Mouse (Mus musculus) embryonic facial prominence, embryonic 12.5 days (tissue): Measurements from ENCODE around the gene Cntnap5c. TPM values are rescaled to one million over a fixed set of nuclear protein-coding genes. Genes with fewer than 3 reads are reported as not detected.

ENCODE experiments used
- ATAC-seq: fragments of 200-750 bp; cut with Nextera tagmentation; 2 replicates; pipeline ENCODE4 v1.8.0; 2017; ENCODE audit not compliant: insufficient number of reproducible peaks, insufficient read depth, low FRiP score, low TSS enrichment
- H3K27ac ChIP-seq: fragments of 300-500 bp; sonication (generic); 2 replicates; pipeline ENCODE4 v1.5.1; 2016; ENCODE audit warnings: mild to moderate bottlenecking
- H3K27me3 ChIP-seq: fragments of 300-500 bp; sonication (generic); 2 replicates; pipeline ENCODE4 v1.6.1; 2016; ENCODE audit warnings: mild to moderate bottlenecking, moderate library complexity
- H3K36me3 ChIP-seq: fragments of 300-500 bp; sonication (generic); 2 replicates; pipeline ENCODE4 v1.6.1; 2016; ENCODE audit warnings: mild to moderate bottlenecking
- H3K4me1 ChIP-seq: fragments of 300-500 bp; sonication (generic); 2 replicates; pipeline ENCODE4 v1.6.1; 2016
- H3K4me2 ChIP-seq: fragments of 300-500 bp; sonication (generic); replicated peaks from 2 replicates; pipeline ENCODE4 v1.6.1; 2016; ENCODE audit warnings: mild to moderate bottlenecking, moderate library complexity
- H3K4me3 ChIP-seq: fragments of 300-500 bp; sonication (generic); 2 replicates; pipeline ENCODE4 v1.5.1; 2016; ENCODE audit warnings: mild to moderate bottlenecking
- H3K9ac ChIP-seq: fragments of 300-500 bp; sonication (generic); 2 replicates; pipeline ENCODE4 v1.6.1; 2016; ENCODE audit warnings: mild to moderate bottlenecking, moderate library complexity
- H3K9me3 ChIP-seq: fragments of 300-500 bp; sonication (generic); 2 replicates; pipeline ENCODE4 v1.6.1; 2016; ENCODE audit warnings: mild to moderate bottlenecking, moderate library complexity
- WGBS: fragments of 180-500 bp; shearing (Covaris S2); methylation state at CpG from one replicate; pipeline ENCODE4 v1.1.7; 2016; 5-methylcytosine and 5-hydroxymethylcytosine counted together
- polyA plus RNA-seq: library from polyadenylated mRNA; unstranded; fragments of >200 nt; fragmentation: Nextera tagmentation; extraction: Ambion mirVana; gene quantifications from 2 replicates; pipeline ENCODE4 v1.2.1, GENCODE M21; 2016

Cntnap5c gene
- polyA plus RNA-seq, 1 experiment from 2014 or later: not detected

- no peak overlapping the region for H3K9ac ChIP-seq
- ATAC-seq: no peak
- no peak overlapping the region for H3K4me2 ChIP-seq
- no peaks in the 10 kb centered on the region for H3K9me3 ChIP-seq
- H3K4me3 ChIP-seq: no peak overlapping the region
- H3K27ac ChIP-seq: no peak overlapping the region
- H3K27me3 ChIP-seq: no peaks in the 10 kb centered on the region
- H3K4me1 ChIP-seq: no peaks in the 10 kb centered on the region
- no peaks in the 10 kb centered on the region for H3K36me3 ChIP-seq
Measured at GRCm38 (mm10) chr17:58407769-58408168, 638.4 kb downstream of the Cntnap5c start.

- H3K4me2 ChIP-seq: no peak overlapping the region
- 87% methylated on average over 1 of the region's 1 CpGs for WGBS
Measured at GRCm38 (mm10) chr17:58408756-58409155, 639.4 kb downstream of the Cntnap5c start.

GRCm38 (mm10) chr17:58437443-58437842 lies 668.1 kb downstream of the Cntnap5c start:
- Histone ChIP-seq H3K27ac (no peak overlapping the region), H3K9ac (no peak overlapping the region), H3K36me3 (no peaks in the 10 kb centered on the region), H3K4me1 (no peaks in the 10 kb centered on the region), H3K27me3 (no peaks in the 10 kb centered on the region), H3K4me2 (no peak overlapping the region), H3K9me3 (no peaks in the 10 kb centered on the region), H3K4me3 (no peak overlapping the region)
- no peak for ATAC-seq

More at GRCm38 (mm10) chr17:58408756-58409155, 639.4 kb downstream of the Cntnap5c start:
- Histone ChIP-seq H3K27ac (no peak overlapping the region), H3K4me1 (no peaks in the 10 kb centered on the region), H3K27me3 (no peaks in the 10 kb centered on the region), H3K4me3 (no peak overlapping the region), H3K9ac (no peak overlapping the region), H3K9me3 (no peaks in the 10 kb centered on the region), H3K36me3 (no peaks in the 10 kb centered on the region)
- no peak for ATAC-seq

Other genes with a start within 250 kb of the Cntnap5c start
- gene Vmn2r120, start 224.1 kb upstream of the Cntnap5c start, polyA plus RNA-seq: not detected in 2 replicates
- gene Gm21834, start 27.4 kb upstream of the Cntnap5c start, polyA plus RNA-seq: not detected in 2 replicates